Mouse (Mus musculus) left cerebral cortex, adult 11 months (tissue): Measurements from ENCODE around the gene Gcdh.
A peak's percentile ranks its signal among the peaks of the same experiment; 100 is the strongest.

Experiments used
- DNase-seq: peaks from one replicate; pipeline ENCODE4 v3.0.0; 2022; ENCODE audit warnings: low spot score

Gcdh gene

DNA sequence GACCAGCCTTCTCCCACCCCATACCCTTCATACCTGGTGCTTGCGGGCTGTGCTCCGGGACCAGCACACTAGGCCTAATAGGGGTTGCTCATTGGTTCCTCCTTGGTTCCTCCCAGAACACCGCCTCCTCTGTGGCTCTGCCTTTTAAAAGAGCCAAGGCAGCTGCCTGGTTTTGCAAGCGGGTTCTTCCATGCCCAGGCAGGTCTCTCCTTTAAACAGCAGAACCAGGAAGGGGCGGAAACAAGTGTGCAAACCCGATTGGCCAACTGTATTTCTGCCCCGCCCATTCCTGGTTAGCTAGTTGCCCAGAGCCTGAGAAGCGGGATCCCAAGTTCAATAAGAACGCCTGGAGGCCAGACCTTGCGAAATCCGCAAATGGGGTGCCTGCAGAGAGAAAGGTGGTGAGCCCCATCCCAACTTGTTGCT is at the start of gene Gcdh:
Gcdh (minus strand) TSS at position 213 of the 426 bp plus-strand sequence.
- DNase-seq, result peak; percentile 90

DNA sequence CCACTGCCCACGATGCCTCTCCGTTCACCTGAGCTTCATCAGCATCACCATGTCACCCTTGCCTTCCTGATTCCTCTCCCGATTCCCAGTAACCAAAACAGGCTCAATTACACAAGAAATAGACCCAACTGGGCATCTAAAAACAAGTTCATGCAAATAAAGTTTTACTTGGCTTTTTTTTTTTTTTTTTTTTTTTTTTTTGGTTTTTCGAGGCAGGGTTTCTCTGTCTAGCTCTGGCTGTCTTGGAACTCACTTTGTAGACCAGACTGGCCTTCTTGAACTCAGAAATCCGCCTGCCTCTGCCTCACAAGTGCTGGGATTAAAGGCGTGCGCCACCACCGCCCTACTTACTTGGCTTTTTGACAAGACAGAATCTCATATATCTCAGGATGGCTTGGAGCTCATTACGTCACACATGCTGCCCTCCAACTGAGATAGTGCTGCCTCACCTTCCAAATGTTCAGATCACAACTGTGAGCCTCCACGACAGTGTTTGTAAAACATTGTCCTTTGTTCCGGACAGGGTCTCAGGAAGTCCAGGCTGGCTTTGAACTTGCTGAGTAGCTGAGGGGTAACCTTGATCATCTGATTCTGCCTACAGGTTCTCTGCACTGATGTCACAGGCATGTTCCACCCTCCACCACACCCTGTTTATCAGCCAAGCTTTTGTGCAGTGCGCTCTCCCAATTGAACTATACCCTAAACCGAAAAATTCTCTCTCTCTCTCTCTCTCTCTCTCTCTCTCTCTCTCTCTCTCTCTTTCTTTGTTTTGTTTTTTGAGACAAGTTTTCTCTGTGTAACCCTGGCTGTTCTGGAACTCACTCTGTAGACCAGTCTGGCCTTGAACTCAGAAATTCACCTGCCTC is 44.1 kb upstream of the Gcdh start:
- DNase-seq, result no peak

DNA sequence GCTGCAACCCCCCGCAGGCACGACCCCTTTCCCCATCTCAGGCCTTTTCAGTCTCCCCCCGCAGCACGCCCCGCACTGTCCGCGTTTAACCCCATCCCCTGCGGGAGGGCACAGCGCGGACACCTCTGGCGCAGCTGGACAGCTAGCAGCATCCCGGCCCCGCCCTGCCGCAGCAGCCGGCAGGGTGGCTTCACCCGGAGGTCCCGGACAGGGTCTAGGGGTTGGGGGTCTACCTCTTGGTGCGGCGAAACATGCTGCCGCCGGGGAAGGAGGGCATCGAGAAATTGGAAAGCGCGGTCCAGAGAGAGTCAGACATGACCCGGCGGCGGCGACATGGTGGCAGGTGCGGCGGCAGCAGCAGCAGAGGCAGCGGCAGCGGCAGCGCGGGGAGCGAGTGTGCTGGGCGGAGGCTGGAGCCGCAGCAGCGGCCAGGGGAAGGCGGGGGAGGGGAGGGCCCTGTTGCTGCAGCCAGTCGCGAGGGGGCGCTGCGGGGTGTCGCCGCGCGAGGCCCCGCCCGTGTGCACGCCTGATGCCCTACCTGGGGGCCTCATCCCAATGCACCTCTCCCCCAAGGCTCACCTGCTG is 43.3 kb upstream of the Gcdh start, which contains the start of gene Mast1:
Mast1 (minus strand) TSS at position 398 of the 585 bp plus-strand sequence.
- no peak for DNase-seq

DNA sequence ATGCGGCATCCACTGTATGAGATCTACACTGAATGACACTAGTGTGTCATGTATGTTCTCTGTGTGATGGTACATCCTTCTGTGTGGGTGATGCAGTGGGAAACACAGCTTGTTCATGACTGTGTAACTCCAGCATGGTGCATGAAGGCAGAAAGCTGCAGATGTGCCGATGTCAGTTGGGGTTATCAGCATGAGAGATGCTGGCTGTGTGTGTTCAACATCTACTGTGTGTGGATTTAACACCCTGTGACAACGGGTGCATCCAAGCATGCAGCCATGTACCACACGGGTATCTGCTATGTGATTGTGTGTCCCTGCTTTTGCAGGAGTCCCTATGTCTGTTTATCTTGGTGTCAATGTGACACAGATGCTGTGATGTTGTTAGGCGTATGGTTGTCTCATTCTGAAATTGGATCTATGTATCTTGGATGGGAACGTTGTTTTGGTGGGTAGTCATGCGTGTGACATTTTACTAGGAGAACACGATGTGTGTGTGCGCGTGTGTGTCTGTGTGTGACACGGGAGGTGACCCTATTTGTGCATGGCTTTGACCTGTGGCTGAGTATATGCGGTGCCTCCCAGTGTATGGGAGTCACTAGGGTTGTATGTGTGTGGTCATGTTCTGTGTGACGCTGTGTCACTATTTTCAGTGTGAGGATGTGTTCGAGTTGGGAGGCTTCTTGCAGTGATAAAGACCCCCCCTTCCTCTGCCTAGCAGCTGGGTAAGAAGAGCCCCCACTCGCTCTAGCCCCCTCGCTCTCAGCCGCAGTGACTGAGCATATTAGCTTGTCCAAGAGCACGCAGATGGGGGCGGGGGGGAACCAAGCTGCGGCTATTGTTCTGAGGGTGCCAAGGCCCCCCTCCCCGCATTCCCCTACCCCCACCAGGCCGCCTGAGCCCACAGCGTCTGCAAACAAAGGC is 42.6 kb upstream of the Gcdh start:
- no peak for DNase-seq

DNA sequence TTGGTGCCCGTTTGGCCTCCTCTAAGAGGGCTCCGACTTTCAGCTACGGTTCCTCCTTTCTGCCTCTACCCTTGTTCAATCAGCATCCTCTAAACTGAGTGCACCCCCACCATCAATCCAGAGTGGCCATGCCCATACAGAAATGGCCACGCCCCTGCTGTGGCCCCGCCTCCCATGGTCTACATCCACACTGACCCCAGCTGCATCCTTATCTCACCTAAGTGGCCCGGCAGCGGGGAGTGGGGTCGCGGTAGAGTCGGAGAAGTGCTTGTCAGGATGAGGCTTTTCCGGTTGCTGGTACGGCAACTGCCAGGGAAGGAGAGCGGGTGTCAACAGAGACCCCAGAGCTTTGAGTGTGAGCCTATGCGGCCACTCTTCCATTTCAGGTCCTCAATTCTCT is 41.8 kb upstream of the Gcdh start:
- DNase-seq, result no peak

DNA sequence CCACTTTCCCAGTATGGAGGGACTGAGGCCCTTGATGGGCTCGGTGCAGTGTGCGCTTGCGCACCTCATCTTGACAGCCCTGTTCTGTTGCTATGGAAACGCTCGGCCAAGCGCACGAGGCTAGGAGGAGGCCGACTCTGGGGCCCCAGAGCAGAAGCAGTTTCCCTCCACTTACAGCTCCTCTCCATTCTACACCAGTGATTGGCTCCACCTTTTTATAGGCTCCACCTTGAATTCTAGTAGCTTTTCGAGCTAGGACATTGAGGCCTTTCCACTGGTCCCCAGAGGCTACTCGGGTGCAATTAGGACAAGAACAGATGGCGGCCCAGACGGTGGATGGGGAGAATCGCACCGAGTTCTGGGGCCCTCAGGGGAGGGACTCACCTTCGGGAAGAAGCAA is 41.1 kb upstream of the Gcdh start:
- DNase-seq, result no peak

DNA sequence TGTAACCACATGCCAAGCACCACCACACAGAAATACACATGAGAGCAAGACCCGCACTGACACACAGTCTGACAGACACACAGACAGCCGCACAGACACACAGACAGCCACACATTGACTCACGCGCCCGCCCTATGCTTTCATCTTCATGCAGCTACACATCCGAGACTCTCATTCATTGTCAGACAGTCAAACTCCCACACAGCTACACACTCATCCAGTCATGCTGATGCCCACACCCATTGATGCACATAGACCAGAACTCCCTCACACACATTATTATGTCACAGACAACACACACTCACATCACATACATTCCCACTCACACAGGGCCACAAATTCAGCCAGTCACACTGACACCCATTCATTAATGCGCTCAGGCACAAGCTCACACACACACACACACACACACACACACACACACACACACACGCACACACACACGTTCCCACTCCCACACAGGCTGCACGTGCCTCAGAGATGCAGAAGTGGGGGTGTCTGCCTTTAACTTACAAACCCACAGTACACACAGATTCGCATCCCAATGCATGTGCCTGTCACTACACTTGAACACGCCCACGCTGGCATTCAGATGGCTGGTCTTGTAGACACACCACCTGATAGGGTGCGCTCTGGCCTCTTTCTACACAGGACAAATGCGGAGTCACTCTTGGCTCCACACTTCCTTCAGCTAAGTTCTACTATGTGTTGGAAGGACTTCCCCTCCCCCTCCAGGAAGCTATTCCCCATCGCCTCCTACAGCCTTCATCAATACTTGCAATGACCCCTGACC is 40.2 kb upstream of the Gcdh start:
- DNase-seq, result no peak

DNA sequence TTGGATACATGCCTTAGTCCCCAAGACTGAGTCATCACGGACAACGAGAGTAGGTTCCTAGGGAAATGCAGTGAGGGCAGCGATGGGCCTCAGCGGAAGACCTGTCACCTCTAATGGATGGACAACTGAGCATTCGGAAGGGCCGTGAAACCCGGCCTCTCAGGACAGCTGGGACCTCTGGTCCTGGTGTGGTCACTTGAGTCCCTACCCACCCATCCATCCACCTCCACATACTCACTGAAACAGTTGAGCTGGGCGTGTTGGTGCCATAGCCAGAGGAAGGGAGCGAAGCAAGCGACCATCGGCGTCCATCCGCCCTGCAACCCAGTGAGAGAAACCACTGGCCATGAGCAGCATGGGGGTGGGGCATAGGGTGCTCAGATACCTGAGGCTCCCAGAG is 36.9 kb upstream of the Gcdh start:
- DNase-seq, result no peak

DNA sequence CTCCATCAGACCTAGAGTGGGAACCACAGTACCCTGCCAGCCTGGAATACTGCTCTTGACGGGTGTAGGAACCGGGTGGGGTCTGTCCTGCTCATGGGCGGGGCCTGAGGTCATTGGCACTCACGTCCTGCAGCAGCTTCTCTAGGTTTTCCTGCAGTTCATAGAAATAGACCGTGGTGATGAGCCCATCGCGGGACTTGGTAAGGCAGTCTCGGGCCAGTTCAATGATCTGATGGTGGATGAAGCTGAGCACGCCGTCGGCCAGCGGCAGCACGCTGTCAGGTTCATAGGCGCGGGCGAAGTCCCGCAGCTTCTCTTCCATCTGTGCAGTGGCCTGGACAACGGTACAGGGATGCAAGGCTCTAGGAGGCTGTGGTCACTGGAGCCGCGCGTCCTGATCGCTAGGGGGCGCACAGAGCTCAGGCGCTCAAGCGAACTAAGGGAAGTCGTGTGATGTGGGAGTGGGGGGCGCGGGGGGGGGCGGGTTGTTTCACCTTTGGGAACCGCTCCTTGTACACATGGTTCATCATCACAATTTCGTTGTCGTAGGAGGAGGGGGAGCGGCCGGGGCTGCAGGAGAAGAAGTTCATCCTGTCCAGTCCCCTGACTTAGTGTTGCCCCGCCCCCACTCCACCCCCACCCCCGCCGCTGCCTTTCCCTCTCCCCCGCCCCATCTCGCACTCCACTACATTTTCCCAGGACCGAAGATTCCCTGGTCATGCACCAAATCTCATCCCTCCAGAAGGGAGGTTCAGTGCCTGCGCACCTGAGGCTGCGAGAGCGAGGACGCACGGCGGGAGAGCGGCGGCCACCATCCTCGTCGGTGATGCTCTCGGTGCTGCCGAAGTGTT is 35.0 kb upstream of the Gcdh start:
- DNase-seq, result no peak

DNA sequence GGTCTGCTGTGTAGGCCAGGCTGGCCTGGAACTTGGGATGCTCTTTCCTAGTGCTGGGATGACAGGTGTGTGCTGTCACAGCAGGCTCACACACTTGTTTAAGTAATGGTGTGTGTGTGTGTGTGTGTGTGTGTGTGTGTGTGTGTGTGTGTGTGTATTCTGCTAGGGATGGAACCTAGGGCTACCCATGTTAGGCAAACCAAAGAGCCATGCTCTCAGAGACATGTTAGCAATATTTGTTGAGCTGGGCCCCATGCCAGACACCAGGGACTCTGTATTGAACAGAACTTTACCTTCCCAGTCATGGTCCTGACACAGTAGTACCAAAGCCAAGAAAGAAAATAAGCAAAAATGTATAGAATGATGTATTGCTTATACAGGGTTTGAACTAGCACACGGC is 33.8 kb upstream of the Gcdh start:
- DNase-seq, result no peak

DNA sequence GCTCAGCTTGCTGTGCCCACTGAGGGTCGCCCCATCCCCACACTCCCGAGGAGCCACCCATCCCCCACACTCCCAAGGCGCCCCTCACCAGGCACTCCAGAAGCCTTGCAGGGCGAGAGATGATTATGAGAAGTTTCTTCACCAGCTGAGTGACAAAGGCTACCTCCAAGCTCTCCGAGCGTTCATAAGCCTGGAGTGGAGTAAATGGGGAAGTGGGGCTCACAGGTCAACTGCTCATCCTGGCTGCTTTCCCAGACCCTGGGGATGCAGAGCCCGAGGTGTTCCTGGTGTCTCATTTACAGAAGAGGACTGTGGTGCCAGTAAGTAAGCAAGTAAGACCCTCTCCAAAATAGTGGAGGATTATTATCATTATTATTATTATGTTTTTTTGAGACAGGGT is 31.8 kb upstream of the Gcdh start:
- DNase-seq, result no peak

DNA sequence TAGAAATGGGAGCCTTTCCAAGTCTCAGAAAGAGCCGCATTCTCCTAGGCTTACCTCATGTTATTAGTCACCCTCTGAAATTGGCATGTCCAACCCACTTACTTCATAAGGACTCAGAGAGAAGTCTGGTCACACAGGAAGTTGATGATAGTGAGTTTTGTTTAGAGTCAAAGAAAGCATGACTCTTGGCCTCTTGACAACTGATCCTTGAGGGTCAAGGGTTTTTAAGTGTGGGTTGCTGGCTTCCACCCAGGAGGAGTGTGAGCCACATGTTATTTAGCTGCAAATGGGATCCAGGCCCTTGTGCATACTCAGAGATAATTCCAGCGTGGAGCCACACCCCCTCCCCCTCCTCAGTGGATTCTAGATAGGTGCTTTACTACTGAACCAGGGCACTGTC is 27.9 kb upstream of the Gcdh start:
- no peak for DNase-seq

DNA sequence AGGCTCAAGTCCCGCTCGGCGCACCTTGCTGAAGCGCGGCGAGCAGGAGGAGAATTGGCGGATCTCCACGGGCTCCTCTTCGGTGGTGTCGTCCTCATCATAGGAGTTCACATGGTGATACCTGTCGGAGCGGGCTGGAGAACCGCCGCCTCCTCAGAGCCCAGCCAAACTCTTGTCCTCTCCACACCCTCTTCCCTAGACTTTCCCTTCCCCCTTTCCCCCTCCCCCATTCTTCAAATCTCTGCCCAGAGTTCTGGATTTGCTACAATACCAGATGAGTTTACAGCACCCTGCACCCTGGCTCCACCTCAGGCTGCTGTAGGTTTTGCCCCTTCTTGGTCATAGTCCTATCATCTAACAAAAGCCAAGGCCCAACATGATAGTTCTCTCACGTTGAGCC is 24.9 kb upstream of the Gcdh start:
- no peak for DNase-seq

DNA sequence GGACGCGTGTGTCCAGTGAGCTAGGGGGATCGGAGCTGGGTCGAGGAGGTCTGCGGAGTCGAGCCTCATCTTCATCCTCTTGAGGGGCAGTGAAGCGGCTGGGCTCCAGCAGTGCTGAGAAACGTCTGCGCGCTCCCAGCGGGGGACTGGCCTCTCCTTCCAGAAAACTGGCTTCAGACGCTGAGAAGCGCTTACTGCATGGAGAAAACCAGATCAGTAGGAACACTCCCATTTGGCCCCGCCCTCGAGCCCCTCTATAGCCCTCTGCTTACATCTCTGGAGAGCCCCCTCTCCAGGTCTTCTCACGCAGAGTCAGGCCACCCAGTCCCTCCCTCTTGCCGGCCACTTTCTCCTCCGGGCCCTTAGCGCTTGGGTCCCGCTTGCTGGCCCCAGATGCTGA is 24.1 kb upstream of the Gcdh start:
- DNase-seq, result no peak

DNA sequence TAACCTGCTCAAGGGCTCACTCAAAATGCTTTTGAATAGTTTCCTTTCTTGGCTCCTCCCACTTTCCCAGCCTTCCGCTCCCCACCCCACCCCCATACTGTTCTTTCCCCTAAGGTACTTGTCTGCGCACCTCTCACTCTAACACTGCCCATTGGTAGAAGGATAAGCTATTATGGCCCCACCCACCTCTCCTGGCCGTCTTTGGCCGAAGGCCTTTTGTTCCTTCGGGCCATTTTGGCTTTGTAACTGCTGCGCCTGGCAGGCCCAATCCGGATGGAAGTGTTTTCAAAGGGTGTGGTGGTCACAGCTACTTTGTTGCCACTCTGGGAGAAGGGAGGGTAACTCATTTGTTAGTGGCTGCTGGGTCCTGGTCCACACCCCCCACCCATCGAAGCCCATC is 21.5 kb upstream of the Gcdh start:
- no peak for DNase-seq

DNA sequence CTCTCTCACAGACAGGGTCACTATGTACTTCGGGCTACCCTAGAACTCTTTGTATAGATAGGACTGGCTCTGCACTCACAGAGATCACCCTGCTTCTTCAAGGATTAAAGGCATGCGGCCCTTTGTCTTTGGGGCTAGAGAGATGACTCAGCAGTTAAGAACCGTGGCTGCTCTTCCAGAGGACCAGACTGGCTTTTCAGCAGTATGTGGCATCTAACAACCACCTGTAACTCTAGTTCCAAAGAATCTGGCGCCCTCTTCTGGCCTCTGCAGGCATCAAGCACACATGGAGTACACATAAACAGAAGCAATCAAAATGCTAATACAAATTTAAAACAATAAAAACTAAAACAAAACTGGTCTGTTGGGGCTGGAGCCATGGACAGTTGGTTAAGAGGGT is 20.2 kb upstream of the Gcdh start:
- DNase-seq, result no peak

DNA sequence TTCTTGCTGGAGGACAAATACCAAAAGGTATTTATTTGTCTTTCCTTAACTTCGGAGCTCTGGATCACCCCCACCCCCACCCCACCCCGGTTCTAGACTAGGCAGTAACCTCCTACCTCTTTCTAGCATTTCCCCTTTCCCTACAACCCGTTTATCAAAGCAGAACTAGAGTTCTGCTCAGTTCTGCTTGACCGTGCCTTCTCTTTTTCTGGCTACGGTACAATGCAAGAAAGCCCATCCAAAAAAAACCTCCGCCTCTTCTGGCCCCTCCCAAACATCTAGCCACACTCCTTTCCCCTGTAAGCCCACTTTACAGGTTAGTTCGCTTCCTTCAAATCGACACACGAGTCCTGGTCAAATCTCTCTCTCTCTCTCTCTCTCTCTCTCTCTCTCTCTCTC is 19.8 kb upstream of the Gcdh start:
- no peak for DNase-seq

DNA sequence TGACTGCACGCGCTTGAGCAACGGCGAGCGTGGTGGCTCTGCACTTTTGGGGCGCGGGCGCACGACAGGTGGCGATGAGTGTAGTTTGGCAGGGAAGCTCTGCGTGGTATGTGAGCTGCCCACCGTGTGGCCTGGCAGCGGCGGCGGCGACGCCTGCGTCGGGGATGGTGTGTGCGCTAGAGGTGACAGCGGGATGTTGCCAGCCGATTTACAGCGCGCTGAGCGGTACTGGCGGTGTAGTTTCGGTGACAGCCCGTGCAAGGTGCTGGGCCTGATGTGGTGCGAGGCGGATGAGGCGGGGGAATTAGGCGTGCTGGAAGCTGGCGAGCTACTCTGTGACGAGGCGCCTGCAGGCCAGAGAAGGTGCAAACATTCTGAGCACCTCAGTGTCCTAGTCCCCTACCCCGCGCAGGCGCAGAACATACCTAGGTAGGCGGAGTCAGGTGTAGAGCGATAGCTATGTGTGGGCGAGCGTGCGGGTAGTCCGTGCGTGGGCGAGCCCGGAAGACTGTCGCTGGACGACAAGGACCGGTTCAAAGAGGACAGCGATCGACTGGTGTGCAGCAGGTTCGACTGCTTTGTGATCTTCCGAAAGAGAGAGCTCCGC is 19.3 kb upstream of the Gcdh start:
- no peak for DNase-seq

DNA sequence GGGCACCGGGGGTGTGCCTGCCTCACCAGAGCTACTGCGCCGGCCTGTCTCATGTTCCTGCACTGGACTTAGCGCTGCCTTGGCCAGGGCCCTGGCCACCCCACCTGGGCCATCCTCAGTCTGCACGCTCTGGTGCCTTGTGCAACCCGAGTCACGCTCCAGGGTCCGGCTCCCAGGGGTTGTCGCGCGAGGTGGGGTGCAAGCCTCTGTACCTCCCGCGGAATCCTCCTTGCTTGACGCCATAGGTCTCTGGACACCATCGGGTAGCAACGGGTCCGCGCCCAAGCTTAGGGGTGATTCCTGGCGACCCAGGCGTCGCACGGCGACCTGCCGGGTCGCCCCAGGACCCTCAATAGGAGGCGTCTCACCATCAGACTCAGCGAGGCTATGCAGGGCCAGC is 18.7 kb upstream of the Gcdh start:
- DNase-seq, result no peak

DNA sequence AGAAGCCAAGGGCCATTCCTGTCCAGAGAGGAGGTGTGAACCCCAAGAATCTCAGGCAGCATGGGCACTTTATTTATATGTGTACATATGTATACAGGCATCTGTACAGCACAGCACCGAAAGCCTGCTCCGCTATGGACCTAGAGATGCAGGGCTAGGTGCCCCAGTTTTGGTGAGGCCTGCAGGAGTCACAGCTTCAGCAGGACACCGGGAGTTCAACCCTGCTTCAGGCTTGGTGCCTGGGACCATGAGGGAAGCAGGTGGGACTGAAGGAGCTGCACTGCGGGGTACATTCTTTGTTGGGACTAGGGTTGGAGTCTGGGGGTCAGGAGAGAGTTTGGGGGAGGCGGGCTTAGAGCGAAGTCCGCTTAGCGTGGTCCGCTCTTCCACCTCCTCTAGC is 18.1 kb upstream of the Gcdh start:
- DNase-seq, result no peak

DNA sequence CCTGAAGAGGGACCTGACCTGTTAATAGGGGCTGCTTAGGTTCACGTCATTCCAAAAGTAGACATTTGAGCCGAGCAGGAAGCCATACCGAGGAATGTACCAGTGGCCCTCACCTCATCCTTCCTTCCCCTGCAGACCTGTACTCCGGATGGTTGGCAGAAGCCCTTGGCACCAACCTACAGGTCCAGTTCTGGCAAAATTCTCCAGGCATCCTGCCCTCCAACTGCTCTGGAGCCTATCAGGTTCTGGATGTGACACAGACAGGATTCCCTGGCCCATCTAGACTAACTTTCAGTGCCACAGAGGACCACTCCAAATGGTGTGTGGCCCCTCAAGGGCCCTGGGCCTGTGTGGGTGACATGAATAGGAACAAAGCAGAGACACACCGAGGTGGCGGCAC is 16.8 kb upstream of the Gcdh start:
- no peak for DNase-seq
